Mouse (Mus musculus) liver, adult (tissue): ENCODE results near the gene Fryl.

Experiments
- GATA4 ChIP-seq: IDR thresholded peaks from 2 replicates; pipeline ENCODE4 v1.6.1; 2014; ENCODE audit warnings: mild to moderate bottlenecking, low read length; ENCODE audit not compliant: insufficient replicate concordance

The Fryl gene

DNA sequence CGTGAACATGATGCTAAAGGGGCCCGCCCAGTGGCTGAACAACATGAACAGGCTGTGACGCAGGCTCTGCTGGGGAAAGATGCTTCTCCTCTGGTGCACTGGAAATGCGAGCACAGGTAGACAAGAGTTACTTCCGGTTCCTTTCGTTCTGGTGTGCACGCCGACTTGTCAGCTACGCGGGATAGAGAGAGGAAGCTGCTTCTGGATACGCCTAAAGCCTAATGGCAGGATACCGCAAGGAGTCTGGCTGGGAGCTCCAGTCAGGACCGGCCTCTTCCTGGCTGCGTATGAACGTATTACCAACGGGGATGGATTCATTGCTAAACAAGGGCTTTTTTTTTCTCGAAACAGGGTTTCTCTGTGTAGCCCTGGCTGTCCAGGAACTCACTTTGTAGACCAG, 167.3 kb downstream of the Fryl start:
- TF ChIP-seq GATA4, result no peak

DNA sequence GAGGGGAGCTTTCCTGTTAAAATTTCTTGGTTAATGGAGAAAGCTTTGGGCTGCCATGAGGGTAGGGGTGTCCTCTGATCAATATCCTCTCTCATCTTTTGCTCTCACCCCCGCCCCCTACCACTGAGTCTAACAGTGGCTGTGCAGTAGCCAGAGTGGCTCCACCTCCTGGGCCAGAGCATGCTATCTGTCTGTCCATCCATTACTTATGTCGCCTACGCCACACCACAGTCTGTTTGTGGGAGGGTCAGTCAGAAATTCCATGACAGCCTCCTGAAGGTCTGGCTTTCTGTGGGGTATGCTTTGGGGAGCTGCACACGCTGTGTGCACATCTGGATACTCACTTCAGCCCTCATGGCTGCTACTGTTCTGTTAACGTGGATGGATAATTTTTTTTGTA, 174.9 kb downstream of the Fryl start:
- TF ChIP-seq GATA4, result no peak

DNA sequence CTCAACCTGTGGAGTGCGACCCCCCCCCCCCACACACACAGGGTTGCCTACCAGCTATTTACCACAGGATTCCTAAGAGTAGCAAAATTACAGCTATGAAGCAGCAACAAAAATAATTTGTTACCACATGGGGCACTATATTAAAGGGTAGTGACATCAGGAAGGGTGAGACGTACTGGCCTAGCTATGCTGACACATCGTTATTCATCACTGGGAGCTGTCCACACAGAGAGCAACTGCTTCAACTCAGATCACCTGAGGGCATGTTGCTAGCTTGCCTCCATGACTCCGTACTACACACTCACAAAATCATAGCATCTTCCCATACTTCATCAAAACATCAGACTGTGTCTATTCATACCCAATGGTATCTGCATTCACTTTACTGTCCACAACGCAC, 176.6 kb downstream of the Fryl start:
- TF ChIP-seq GATA4, result no peak

DNA sequence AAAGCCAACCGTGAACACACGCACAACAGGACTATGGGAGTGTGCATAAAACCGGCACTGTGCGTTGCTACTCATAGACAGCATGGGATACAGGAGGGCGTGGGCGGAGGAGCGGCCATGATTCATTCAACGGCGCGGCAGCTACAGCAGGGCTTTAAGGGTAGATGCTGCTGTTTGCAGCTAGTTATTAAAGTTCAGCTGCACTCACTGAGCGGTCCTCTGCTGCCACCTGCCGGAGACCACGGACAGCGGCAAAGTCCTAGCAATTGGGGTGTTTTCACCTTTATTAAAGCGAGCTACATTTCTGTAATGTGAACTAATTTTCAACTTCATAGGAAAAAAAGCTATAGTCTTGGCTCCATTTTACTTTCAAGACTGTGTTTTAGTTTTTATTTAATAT, 185.1 kb downstream of the Fryl start:
- no peak for TF ChIP-seq GATA4

DNA sequence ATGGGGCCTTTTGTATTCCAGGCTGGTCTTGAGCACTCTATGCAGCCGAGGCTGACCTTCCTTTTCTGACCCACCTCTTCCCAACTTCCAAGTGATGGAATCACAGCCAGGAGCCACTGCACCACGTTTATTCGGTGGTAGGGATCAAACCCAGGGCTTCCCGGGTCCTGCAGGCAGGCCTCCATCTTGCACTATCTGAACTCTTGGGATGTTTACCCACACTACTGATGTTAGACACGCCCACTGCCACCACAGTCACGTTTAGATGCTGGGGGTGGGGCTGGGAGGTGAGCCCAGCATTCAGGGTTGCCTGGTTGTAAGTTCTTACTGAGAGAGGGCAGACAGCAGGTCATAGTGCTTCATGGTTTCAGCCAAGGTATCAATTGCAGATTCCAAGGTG, 189.5 kb downstream of the Fryl start:
- no peak for TF ChIP-seq GATA4

DNA sequence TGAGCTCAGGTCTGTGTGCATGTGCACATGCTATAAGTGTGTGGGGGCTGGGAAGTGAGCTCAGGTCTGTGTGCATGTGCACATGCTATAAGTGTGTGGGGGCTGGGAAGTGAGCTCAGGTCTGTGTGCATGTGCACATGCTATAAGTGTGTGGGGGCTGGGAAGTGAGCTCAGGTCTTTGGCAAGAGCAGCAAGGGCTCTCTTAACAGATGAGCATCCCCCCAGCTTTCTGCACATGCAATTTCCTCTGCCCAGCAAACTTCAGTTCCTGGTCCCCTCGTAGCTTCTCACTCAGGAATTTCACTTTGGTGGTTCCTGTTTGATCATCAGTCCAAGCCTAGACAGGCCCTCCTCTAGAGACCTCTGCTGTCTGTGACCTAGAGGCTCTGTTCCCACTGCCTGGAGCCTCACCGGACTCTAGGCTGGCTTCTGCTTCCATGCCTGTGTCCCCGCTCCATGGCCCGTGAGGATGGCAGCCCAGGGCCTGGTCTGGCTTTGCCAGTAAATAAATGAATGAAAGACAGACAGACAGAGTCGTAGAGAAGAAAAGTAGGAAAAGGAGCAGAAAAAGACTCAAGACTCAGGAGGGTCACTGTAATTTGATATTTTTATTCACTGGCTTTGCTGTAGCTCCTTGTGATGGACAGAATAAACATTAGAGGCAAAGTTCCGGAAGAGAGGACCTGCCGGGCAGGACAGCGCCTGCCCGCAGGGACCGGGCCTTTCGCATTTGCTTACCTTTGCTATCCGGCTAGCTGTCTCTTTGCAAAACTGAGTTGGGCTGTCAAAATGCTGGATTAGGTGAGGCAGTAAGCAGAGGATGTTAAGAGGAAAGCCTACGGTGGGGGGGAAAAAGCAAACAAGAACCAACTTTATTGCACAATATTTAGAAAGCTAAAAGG, 192.4 kb downstream of the Fryl start:
- TF ChIP-seq GATA4, result no peak

DNA sequence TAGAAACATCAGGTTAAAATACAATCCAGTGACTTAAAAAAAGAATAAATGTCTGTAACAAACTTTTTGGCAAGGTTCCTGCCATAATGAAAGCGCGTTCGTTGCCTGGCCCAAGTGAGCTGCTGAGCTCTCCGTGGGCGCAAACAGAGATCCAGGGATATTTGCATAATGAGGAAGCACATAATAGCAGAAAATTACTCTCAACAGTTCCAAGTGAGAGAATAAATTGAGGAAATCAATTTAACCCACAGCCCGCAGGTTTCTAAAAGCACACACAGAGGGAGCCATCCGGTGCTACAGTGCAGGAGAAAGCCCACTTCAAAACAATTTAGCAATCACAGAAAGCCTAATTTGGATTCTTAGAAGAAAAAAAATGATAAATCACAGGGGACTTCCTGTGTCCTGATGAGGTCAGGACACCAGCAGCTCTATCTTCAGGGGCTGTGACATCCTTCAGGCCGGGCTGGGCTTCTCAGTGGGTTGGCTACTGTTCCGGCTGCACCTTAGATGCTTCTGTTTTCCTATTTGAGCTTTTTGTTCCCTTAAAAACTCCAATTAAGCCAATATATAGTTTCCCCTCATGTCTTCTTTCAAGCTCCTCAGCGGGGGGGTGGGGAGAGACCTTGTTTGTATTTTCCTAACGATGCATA, 194.8 kb downstream of the Fryl start:
- no peak for TF ChIP-seq GATA4

DNA sequence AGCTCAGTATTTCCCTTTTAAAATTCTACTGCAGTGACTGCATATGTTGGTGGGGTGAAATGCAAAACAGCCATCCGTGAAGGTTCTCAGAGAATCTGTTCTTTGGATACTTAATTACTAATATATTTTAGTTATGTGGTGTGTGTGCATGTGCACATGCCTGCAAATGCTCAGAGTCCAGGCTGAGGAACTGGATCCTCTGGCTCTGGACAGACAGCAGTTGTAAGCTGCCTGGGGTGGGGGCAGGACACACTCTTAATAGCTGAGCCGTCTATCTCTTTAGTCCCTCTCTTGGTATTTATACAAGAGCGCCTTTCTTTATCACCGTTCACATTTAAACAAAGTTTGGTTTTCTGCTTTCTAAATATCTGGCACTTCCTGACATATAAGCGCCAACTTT, 199.5 kb downstream of the Fryl start:
- no peak for TF ChIP-seq GATA4

DNA sequence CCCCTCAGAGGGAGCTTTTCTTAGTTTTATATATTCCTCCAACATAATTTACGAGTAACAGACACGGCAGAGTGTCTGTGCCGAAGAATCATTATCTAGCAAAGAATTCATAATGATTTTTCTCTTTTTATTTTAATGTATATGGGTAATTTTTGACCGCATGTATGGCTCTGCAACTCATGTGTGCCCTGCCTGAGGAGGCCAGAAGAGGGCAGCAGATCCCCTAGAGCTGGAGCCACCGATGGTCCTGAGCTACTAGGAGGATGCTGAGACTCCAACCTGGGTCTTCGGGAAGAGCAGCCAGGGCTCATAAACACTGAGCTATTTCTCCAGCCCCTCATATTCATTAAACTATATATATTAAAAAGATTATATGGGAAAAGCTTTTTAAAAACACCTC, 200.0 kb downstream of the Fryl start:
- no peak for TF ChIP-seq GATA4

DNA sequence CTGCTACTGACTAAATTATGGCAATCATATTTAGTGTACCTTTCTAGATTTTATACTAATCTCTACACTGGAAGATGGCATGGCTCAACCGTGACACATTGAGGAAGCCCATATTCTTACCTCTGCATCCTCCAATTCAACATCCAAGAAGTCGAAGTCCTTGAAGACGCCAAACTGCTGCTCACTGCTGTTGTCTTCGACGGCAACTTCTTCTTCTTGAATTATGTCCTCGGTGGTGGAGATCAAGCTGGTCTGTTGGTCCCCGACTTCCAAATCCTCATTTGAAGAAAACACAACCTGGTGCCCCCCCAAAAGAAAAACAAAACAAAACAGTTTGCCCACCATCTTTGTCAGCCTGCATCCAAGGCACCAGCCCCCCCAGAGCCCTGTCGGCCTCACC, 202.5 kb downstream of the Fryl start:
- no peak for TF ChIP-seq GATA4

DNA sequence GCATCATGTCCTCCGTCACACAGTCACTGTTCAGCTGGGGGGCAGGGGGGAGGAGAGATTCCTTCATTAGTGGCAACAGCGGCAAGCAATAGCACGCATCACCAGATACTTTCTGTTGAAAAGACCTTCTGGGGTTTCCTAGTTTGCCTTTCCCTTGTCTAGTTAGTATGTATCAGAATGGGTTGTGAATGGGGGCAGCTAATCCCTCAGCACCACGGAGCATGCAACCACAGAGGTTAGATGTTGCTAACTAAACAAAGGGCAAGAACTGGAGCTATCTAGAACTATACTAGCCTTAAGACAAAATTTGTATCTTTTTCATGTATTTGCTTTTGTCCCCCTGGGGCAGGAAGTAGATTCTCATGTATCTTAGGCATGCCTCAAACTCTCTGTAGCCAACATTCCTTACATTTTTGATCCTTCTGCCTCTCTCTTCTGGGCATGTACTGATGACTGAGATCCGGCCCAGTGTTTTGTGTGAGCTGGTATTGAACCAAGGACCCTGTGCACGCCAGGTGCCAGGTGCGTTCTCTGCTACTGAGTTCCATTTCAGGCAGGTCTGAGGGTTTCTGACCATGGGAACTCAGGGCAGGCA, 208.7 kb downstream of the Fryl start:
- TF ChIP-seq GATA4, result no peak

DNA sequence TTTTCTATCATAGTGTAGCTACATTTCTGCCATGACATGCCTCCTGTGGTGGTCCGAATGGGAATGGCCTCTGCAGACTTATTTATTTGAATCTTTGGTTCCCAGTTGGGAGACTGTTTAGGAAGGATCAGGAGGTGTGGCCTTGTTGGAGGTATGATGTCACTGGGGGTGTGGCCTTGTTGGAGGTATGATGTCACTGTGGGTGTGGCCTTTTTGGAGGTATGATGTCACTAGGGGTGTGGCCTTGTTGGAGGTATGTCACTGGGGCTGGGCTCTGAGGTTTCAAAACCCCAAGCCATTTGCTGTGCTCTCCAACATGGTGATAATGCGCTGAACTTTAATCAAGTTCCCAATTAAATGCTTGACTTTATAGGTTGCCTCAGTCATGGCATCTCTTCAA, 212.4 kb downstream of the Fryl start:
- TF ChIP-seq GATA4, result no peak

DNA sequence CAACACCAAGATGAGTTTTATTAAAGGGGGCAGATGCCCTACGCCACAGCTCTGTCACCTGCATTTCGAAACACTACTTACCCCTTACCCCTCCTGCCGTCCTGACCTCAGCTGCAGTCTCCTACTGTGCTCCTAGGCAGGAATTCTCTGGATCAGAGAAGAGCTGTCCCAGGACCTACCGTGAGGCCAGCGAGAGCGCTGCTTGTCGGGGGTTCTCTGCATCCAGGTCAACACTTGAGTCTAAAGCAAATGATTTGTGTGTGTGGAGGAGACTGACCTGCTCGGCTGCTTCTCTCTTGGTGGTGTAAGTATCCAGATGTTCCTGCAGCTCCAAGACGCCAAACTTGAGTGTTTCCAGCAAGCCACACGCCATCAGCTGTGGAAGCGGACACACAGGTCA, 223.9 kb downstream of the Fryl start:
- no peak for TF ChIP-seq GATA4

DNA sequence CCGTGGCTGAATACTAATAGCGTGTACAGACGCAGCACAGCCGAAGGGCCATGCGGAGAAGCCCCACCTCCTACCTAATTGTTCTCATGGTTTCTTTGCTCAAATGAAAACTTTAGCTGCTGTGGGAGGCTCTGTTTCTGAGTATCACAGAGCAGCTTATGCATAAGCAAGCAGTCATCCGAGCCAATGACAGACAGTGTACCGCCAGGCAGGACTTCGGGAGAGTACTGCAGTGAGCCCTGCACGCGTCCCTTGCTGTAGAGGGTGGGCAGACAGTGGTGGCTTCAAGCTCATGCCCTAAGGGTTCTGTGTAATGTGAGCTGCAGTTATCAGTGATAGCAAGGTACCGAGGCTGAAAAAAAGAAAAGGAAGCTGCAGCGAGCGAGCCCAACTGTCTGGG, 227.8 kb downstream of the Fryl start:
- TF ChIP-seq GATA4, result no peak

DNA sequence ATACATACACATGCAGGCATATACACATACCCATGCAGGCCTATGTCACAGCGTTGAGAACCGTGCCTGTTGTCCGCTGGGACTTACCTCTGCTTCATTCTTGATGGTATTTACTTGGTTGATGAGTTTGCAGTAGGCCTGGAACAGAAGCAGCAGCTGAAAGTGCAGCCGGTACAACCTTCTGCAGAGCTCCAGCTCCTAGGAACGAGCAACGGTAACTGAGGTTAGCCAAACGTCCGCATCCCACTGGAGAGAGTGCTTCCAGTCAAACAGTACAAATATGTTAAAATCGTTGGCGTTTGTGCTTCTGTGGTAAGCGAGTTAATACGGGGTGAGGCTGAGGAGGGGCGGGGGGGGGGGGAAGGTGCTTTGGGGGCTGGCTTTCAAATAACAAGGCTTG, 232.6 kb downstream of the Fryl start:
- TF ChIP-seq GATA4, result no peak

DNA sequence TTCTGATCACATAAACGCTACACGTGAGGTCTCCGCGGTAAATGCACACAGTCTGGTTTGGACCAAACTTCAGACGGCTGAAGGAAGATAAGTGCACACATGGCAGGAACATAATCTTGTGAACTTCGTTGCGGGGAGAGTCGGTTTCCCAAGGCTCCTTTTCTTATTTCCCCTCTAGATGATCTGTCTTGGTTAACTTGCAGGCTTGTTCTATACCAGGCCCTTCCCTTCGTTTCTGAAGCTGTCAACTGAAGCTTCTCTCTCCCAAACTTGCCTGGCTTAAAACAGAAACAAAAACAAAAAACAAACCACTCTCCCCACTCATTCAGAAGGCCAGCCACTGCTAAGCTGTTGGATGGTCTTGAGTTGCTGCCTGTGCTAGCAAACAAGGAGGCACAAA, 241.7 kb downstream of the Fryl start:
- no peak for TF ChIP-seq GATA4
